Mouse (Mus musculus) C2C12 (cell line): Measurements from ENCODE around the gene Smyd1. TPM values are rescaled to one million over a fixed set of nuclear protein-coding genes. Genes with fewer than 3 reads are reported as not detected.

Source experiments
- H3K27me3 ChIP-seq: one replicate; pipeline ENCODE4 v1.6.1; 2011; ENCODE audit not compliant: control insufficient read depth, insufficient read depth, insufficient read length
- H3K36me3 ChIP-seq: one replicate; pipeline ENCODE4 v1.6.1; 2011; ENCODE audit not compliant: control insufficient read depth, insufficient read depth
- H3K4me3 ChIP-seq: one replicate; pipeline ENCODE4 v1.5.1; 2011; ENCODE audit warnings: mild to moderate bottlenecking, control low read depth; ENCODE audit not compliant: poor library complexity, insufficient read depth, severe bottlenecking
- H3K79me2 ChIP-seq: one replicate; pipeline ENCODE4 v1.6.1; 2011; ENCODE audit not compliant: control insufficient read depth, insufficient read depth
- H3K79me3 ChIP-seq: one replicate; pipeline ENCODE4 v1.6.1; 2011; ENCODE audit warnings: low read depth, control low read depth
- H3ac ChIP-seq: one replicate; pipeline ENCODE3; 2011; ENCODE audit warnings: low read depth; ENCODE audit not compliant: control insufficient read depth, insufficient read length
- CEBPB ChIP-seq: IDR thresholded peaks from one replicate; pipeline ENCODE4 v1.6.1; 2011; ENCODE audit warnings: low read depth, mild to moderate bottlenecking, control low read depth, moderate library complexity
- CTCF ChIP-seq: IDR thresholded peaks from one replicate; pipeline ENCODE4 v1.5.1; 2011; ENCODE audit not compliant: control insufficient read depth, insufficient read depth, insufficient read length
- FOSL1 ChIP-seq: IDR thresholded peaks from one replicate; pipeline ENCODE4 v1.8.0; 2011; ENCODE audit warnings: mild to moderate bottlenecking, low read length; ENCODE audit not compliant: poor library complexity, insufficient read depth, severe bottlenecking
- MAX ChIP-seq: IDR thresholded peaks from one replicate; pipeline ENCODE4 v1.6.1; 2011; ENCODE audit warnings: mild to moderate bottlenecking, control low read depth
- MYOD1 ChIP-seq: IDR thresholded peaks from one replicate; pipeline ENCODE4 v1.6.1; 2011; ENCODE audit warnings: low read depth; ENCODE audit not compliant: control insufficient read depth, insufficient read length
- MYOG ChIP-seq: IDR thresholded peaks from one replicate; pipeline ENCODE4 v1.6.1; 2011; ENCODE audit not compliant: control insufficient read depth, insufficient read length; ENCODE audit errors: extremely low read depth
- USF1 ChIP-seq: IDR thresholded peaks from one replicate; pipeline ENCODE4 v1.6.1; 2011; ENCODE audit warnings: low read depth, mild to moderate bottlenecking, control low read depth, moderate library complexity
- microRNA-seq: library from miRNA; unstranded; fragments of <30 nt; microRNA quantifications from one replicate; pipeline ENCODE4, GENCODE M21; 2019; ENCODE audit warnings: borderline microRNAs expressed
- polyA plus RNA-seq: library from polyadenylated mRNA; unstranded; fragments of >200 nt; fragmentation: generic; extraction: Trizol; gene quantifications from one replicate; pipeline ENCODE4 v1.2.1, GENCODE M21; 2012; ENCODE audit warnings: missing spikeins

Smyd1 gene
- polyA plus RNA-seq, 1 experiment = 7.1 TPM

GRCm38 (mm10) chr6:71172812-71173580, 149.0 kb downstream of the Smyd1 start:
- Histone ChIP-seq H3K79me2 (no peaks in the 10 kb centered on the region), H3ac (no peak overlapping the region), H3K79me3 (no peaks in the 10 kb centered on the region), H3K27me3 (no peaks in the 10 kb centered on the region), H3K36me3 (no peaks in the 10 kb centered on the region), H3K4me3 (no peak overlapping the region)
- TF ChIP-seq CTCF = no peak
- no peak for TF ChIP-seq CEBPB
- TF ChIP-seq MAX = no peak
- no peak for TF ChIP-seq MYOD1
- no peak for TF ChIP-seq USF1
- TF ChIP-seq MYOG = no peak
- TF ChIP-seq FOSL1 = no peak

GRCm38 (mm10) chr6:71166551-71167169, 155.4 kb downstream of the Smyd1 start:
- H3K36me3 ChIP-seq = no peaks in the 10 kb centered on the region
- no peaks in the 10 kb centered on the region for H3K27me3 ChIP-seq
- H3K4me3 ChIP-seq = no peak overlapping the region
- no peaks in the 10 kb centered on the region for H3K79me3 ChIP-seq
- no peak overlapping the region for H3ac ChIP-seq
- H3K79me2 ChIP-seq = no peaks in the 10 kb centered on the region
- TF ChIP-seq FOSL1 (no peak), MYOD1 (peak; percentile 65), MAX (no peak), CEBPB (peak; percentile 53), CTCF (peak; percentile 45)

DNA sequence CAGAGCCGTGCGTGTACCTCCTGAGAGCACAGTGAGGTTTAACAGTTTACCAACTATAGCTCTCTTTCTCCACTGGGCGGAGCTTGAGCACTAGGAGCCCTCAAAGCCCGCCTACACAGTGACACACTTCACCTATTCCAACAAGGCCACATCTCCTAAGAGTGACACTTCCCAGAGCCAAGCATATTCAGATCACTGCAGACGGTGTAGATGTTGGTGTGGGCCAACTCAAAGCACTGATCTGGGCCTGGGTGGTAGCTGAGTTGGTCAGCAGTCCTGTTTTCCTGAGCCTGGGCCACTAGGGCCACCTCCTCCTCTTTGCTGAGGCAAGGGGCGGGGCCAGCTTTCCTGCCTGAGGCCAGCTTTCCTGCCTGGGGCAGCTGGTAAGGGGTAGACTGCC, 157.6 kb downstream of the Smyd1 start:
- no peaks in the 10 kb centered on the region for H3K27me3 ChIP-seq
- no peak overlapping the region for H3K4me3 ChIP-seq
- H3ac ChIP-seq = no peak overlapping the region
- TF ChIP-seq FOSL1 = no peak
- no peak for TF ChIP-seq MAX
- TF ChIP-seq CEBPB = no peak
- TF ChIP-seq MYOG = no peak
- no peak for TF ChIP-seq USF1
- no peak for TF ChIP-seq MYOD1
- no peak for TF ChIP-seq CTCF
- H3K79me2 ChIP-seq = no peaks in the 10 kb centered on the region
- no peaks in the 10 kb centered on the region for H3K36me3 ChIP-seq
- no peaks in the 10 kb centered on the region for H3K79me3 ChIP-seq

Small RNA genes within 50 kb of the gene (microRNA-seq; reads per million reads assigned to microRNA genes)
- 22.5 reads per million, percentile 64 among the genes with 10 or more reads in this experiment for gene Mir8112

Other genes starting within 250 kb of the Smyd1 start
- gene Thnsl2, start 177.8 kb downstream of the Smyd1 start, polyA plus RNA-seq = not detected
- gene Fabp1, start 122.4 kb downstream of the Smyd1 start, polyA plus RNA-seq = not detected
- 11.5 TPM for gene Krcc1, start 50.6 kb downstream of the Smyd1 start, polyA plus RNA-seq
- not detected for gene Cd8b1, start 555 bp upstream of the Smyd1 start, polyA plus RNA-seq
- not detected for gene Cd8a, start 51.2 kb upstream of the Smyd1 start, polyA plus RNA-seq
- 4.0 TPM for gene Rmnd5a, start 118.4 kb upstream of the Smyd1 start, polyA plus RNA-seq
- 4.5 TPM for gene Rnf103, start 171.7 kb upstream of the Smyd1 start, polyA plus RNA-seq
- gene Chmp3, start 221.6 kb upstream of the Smyd1 start, polyA plus RNA-seq = 51.7 TPM